Mouse (Mus musculus) testis, adult 2 months (tissue): ENCODE data around the gene Zfp13.

Experiments
- CTCF ChIP-seq: fragments of 200-500 bp; IDR thresholded peaks from 2 replicates; pipeline ENCODE4 v1.5.1; 2012; ENCODE audit warnings: low read depth, mild to moderate bottlenecking, inconsistent platforms, low read length, moderate library complexity; ENCODE audit not compliant: control insufficient read depth, insufficient read depth, insufficient replicate concordance
- POLR2A ChIP-seq: fragments of 200-500 bp; IDR thresholded peaks from 2 replicates; pipeline ENCODE4 v1.6.1; 2012; ENCODE audit warnings: low read depth, mild to moderate bottlenecking, inconsistent platforms, low read length, moderate library complexity; ENCODE audit not compliant: control insufficient read depth

DNA sequence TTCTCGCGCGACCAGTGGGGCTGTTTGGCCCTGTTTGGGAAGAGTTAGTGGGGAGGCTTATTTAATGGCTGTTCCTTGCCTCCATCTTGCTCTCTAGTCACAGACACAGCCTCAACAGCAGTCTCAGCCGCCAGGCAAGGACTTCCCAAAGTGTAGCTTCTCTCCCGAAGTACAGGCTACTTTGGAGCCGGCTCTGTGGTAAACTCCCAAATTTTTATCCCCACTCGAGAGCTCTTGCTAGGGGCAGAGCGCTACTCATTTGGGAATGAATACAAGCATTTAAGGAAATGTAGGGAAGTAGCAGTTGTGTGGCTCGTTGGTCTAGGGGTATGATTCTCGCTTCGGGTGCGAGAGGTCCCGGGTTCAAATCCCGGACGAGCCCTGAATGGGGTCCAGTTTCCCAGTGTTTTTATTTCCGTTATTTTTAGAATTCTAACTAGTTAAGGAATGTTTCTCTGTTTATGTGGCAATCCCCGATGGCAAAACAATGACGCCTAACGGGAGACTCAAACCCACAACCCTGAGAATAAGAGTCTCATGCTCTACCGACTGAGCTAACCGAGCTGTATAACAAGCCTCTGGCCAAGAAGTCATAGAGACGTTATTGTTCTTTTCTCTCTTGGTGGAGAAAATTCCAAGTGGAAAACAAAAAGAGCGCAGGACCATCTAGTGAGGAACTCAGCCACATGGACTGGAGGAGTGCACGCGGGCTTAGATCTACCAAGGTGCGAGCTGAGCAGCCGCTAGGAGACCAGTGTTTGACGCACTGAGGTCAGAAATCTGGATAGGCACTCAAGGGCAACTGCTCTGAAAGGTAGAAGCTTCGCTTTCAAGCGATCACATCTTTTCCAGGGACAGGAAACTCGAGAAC is 58.4 kb downstream of the Zfp13 start:
- TF ChIP-seq POLR2A (no peak), CTCF (no peak)
